Mouse (Mus musculus) cortical plate, adult 2 months (tissue): ENCODE data around the gene Lrp6. TPM values are rescaled to one million over a fixed set of nuclear protein-coding genes. Genes with fewer than 3 reads are reported as not detected.

ENCODE experiments used
- H3K27ac ChIP-seq: fragments of 200-500 bp; 2 replicates; pipeline ENCODE4 v1.5.1; 2012; ENCODE audit warnings: low read length, control low read depth, inconsistent platforms; ENCODE audit not compliant: insufficient read depth
- H3K4me1 ChIP-seq: fragments of 200-500 bp; 2 replicates; pipeline ENCODE4 v1.6.1; 2011; ENCODE audit warnings: low read length; ENCODE audit not compliant: control insufficient read depth, insufficient read depth
- H3K4me3 ChIP-seq: fragments of 200-500 bp; 2 replicates; pipeline ENCODE4 v1.5.1; 2011; ENCODE audit warnings: mild to moderate bottlenecking, low read length, control low read depth; ENCODE audit not compliant: insufficient read depth
- CTCF ChIP-seq: fragments of 200-500 bp; IDR thresholded peaks from 2 replicates; pipeline ENCODE4 v1.5.1; 2011; ENCODE audit warnings: mild to moderate bottlenecking, control low read depth, low read length; ENCODE audit not compliant: insufficient read depth; ENCODE audit errors: extremely low read depth
- POLR2A ChIP-seq: fragments of 200-500 bp; IDR thresholded peaks from 2 replicates; pipeline ENCODE4 v1.6.1; 2011; ENCODE audit warnings: mild to moderate bottlenecking, low read length, control low read depth; ENCODE audit not compliant: insufficient read depth; ENCODE audit errors: extremely low read depth
- polyA plus RNA-seq: library from polyadenylated mRNA; depleted of rRNA; stranded (reverse); fragments of >200 nt; gene quantifications from 2 replicates; pipeline ENCODE4 v1.2.3, GENCODE M21; 2012

Gene Lrp6
- polyA plus RNA-seq, 1 experiment: 25.3 TPM

DNA sequence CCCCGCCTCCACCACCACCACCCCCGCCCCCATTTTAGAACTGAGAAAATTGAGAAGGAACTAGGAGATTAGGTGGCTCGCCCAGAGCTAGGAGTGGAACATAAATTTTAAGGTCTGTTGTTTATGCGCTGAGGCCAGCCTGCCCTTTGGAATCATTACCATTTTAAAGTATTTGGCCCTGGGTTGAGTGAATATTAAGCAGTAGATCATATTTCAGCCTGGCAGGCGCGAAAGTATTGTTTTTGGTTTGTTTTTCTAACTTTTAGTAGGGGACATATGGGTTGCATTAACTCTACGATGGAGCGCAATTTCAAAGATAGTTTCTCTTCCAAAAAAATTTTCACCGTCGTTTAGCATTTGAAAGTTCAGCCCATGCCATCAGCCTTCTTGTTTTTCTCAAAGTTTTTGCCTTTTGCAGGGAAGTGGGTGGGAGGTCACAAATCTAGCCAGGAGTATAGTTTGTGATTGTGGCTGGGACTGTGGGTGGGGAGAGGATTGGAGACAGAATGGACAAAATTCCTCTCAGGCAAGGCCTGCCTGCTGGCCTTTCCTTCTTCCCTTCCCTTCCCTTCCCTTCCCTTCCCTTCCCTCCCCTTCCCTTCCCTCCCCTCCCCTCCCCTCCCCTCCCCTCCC lies 35.7 kb upstream of the Lrp6 start:
- no peak overlapping the region for H3K4me3 ChIP-seq
- no peak for TF ChIP-seq CTCF
- no peaks in the 10 kb centered on the region for H3K4me1 ChIP-seq
- H3K27ac ChIP-seq: no peak overlapping the region

DNA sequence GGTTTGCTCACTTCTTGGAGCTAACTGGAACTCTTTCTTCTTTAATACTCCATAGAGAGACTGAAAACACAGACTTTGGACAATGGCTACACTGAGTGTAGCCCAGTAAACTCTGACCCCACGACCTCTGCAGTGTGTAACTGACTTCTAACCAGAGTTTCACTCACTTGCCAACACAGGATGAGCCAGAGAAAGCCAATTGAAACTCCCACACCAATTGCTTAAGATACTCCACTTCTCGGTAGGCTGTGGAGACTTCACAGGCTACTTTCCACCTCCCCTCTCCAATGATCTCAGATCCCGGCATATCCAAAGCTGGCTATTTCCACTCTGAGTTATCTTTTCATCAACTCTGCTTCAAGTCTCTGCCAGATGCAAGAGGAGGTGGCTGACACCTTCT lies 35.0 kb upstream of the Lrp6 start:
- H3K27ac ChIP-seq: no peak overlapping the region
- peaks cover 2% of the 10 kb centered on the region; the same call in 1 of the 2 replicates for H3K4me1 ChIP-seq
- H3K4me3 ChIP-seq: no peak overlapping the region
- TF ChIP-seq POLR2A: no peak
- no peak for TF ChIP-seq CTCF

DNA sequence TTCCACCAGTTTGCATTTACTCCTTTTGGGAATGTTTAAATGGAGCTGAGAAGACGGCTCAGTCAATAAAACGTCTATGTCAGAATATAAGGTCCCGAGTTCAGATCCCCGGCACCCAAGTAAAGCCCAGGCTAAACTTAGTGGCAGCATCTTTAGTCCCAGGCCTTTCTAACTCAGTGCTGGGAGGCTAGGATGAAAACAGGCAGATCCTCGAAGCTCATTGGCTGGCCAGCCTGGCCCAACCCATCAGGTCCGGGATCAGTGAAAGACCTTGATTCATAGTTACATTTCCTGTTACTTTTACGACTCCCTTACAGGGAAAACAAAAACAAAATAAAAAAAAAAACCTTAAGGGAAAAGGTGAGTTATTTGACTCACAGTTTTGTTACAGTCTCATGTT lies 34.4 kb upstream of the Lrp6 start:
- Histone ChIP-seq H3K4me1 (peaks cover 2% of the 10 kb centered on the region; the same call in 1 of the 2 replicates), H3K27ac (no peak overlapping the region), H3K4me3 (no peak overlapping the region)
- TF ChIP-seq CTCF (no peak), POLR2A (no peak)

DNA sequence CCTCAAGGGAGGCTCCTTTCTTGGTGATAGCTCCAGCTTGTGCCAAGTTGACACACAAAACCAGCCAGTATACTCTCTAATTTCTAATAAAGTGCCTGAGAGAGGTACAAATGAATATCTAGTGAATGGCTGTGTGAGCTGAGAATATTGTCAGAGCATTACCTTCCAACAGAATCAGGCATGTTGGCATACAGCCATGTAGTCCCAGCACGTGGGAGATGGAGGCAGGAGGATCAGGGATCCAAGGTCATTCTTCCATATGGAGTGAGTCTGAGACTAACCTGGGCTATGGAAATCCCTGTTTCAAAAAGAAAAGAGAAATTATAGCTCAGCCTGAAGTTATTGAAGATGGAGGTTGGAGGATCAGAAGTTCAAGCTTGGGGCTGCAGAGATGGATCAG lies 32.5 kb upstream of the Lrp6 start:
- no peak overlapping the region for H3K4me3 ChIP-seq
- no peak overlapping the region for H3K27ac ChIP-seq
- no peak for TF ChIP-seq POLR2A
- TF ChIP-seq CTCF: no peak
- peaks cover 2% of the 10 kb centered on the region; the same call in 1 of the 2 replicates for H3K4me1 ChIP-seq

GRCm38 (mm10) chr6:134597651-134598229 lies 31.0 kb upstream of the Lrp6 start:
- H3K4me1 ChIP-seq: peaks cover 2% of the 10 kb centered on the region; the same call in 1 of the 2 replicates
- TF ChIP-seq POLR2A (no peak), CTCF (no peak)
- no peak overlapping the region for H3K4me3 ChIP-seq
- no peak overlapping the region for H3K27ac ChIP-seq

DNA sequence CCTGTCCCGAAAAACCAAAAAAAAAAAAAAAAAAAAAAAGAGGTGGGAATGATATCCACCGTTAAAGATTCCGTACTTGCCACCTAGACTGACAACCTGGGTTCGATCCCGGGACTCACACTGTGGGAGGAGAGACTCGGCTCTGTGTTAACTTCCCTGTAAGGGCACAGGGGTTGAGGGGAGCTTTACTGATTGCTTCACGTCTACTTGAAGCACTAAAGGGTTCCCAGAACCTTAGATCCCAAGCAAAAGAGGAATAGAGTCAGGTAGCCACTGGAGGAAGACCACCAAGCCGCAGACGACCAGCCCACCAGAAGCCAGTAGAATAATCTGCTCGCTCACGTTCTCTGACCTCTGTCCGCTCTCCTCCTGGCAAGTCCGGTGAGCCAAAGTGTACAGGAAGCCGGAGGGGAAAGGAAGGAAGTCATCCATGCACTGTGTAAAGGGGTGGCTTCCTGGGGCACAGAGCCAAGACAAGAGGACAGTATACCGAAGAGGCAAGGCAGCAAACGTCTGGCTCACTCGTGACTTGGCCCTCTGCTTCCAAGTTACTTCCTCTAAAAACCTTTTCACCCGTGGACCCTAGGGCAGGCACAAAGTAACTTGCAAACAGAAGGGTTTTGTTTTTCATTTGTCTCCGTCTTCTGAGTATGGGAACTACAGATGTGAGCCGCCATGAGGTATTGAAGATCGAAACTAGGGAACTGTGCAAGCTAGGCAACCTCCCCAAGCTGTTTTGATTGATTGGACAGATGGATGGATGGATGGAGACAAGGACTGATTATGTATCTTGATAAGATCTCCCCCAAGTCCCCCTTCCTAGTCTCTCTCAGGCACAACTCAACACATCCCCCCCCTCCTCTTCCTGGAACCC lies 28.0 kb upstream of the Lrp6 start:
- peaks cover 2% of the 10 kb centered on the region; the same call in 1 of the 2 replicates for H3K4me1 ChIP-seq
- H3K4me3 ChIP-seq: no peak overlapping the region
- no peak overlapping the region for H3K27ac ChIP-seq
- TF ChIP-seq CTCF: no peak
- TF ChIP-seq POLR2A: no peak

DNA sequence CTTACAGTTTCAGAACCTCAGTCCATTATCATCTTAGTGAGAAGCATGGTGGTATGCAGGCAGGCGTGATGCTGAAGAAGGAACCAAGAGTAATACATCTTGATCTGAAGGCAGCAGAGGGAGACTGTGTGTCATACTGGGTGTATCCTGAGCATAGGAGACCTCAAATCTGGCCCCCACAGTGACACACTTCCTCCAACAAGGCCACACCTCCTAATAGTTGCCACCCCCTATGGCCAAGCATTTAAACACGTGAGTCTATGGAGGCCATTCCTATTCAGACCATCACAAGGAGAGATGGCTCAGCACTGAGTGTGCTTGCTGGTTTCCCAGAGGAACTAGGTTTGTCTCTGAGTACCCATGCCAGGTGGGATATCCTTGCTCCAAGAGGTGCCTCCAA lies 24.8 kb upstream of the Lrp6 start:
- Histone ChIP-seq H3K27ac (no peak overlapping the region), H3K4me1 (no peaks in the 10 kb centered on the region), H3K4me3 (no peak overlapping the region)
- TF ChIP-seq CTCF (no peak), POLR2A (no peak)

- H3K4me3 ChIP-seq: no peak overlapping the region
- H3K4me1 ChIP-seq: no peaks in the 10 kb centered on the region
- no peak for TF ChIP-seq CTCF
- H3K27ac ChIP-seq: no peak overlapping the region
These were observed 19.5 kb upstream of the Lrp6 start for GRCm38 (mm10) chr6:134586241-134586640.

- no peak overlapping the region for H3K4me3 ChIP-seq
- no peak overlapping the region for H3K27ac ChIP-seq
- no peaks in the 10 kb centered on the region for H3K4me1 ChIP-seq
- TF ChIP-seq POLR2A: no peak
These were observed 17.9 kb upstream of the Lrp6 start for GRCm38 (mm10) chr6:134584616-134585015.

DNA sequence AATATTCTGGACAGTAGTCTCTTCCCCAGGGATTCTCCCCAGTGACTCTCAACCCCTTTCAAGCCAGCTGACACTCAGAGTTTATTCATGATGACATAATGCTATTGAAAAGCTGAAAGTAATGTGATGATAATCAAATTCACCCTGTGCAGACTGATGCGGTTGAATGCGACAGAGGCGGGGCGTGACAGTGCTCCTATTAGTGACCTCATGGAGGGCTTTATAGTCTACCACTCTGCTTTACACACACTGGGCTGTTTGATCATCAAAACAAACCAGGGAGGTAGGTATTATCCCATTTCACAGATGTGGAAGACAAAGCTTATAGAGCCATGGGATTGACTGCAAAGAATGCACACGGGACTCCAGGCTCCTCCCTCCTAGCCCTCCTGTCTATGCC lies 15.3 kb upstream of the Lrp6 start:
- Histone ChIP-seq H3K27ac (no peak overlapping the region), H3K4me3 (no peak overlapping the region), H3K4me1 (no peaks in the 10 kb centered on the region; the same call in 1 of the 2 replicates)
- TF ChIP-seq POLR2A: no peak
- TF ChIP-seq CTCF: no peak
